Mouse (Mus musculus) kidney, adult 8-10 months (tissue): Measurements from ENCODE around the gene Ceacam9.
"Not testable (repeated sequence)": the region's sequence is repeated elsewhere in the genome, so short reads cannot be mapped to it uniquely, and the experiment has no call there.

Experiments used
- DNase-seq, 2 experiments: peaks; one replicate each; pipeline ENCODE4 v3.0.0; 2022

Gene Ceacam9

GRCm38 (mm10) chr7:16721629-16722028, at the start of gene Ceacam9:
Gene Ceacam9 (plus strand): TSS chr7:16721929.
- DNase-seq, result no peak

- peak in 1 of 2 experiments; percentile 5 for DNase-seq
Measured at GRCm38 (mm10) chr7:16673823-16674222, 47.9 kb upstream of the Ceacam9 start.

GRCm38 (mm10) chr7:16674699-16675098, 47.0 kb upstream of the Ceacam9 start:
- DNase-seq, result not testable (repeated sequence)

- no peak for DNase-seq
Measured at GRCm38 (mm10) chr7:16675605-16676004, 46.1 kb upstream of the Ceacam9 start, which contains the start of gene Ceacam15. Gene Ceacam15 (minus strand): TSS chr7:16675705.

- not testable (repeated sequence) for DNase-seq
Measured at GRCm38 (mm10) chr7:16680194-16680593, 41.5 kb upstream of the Ceacam9 start.

- no peak for DNase-seq
Measured at GRCm38 (mm10) chr7:16689196-16689595, 32.5 kb upstream of the Ceacam9 start.

- DNase-seq, result peak; percentile 22 to 64
Measured at GRCm38 (mm10) chr7:16695025-16695424, 26.7 kb upstream of the Ceacam9 start.

GRCm38 (mm10) chr7:16699042-16699441, 22.7 kb upstream of the Ceacam9 start:
- no peak for DNase-seq

- no peak for DNase-seq
Measured at GRCm38 (mm10) chr7:16700583-16700982, 21.1 kb upstream of the Ceacam9 start.

GRCm38 (mm10) chr7:16706385-16706784, 15.3 kb upstream of the Ceacam9 start:
- DNase-seq, result no peak

- no peak for DNase-seq
Measured at GRCm38 (mm10) chr7:16708244-16708643, 13.5 kb upstream of the Ceacam9 start.

GRCm38 (mm10) chr7:16710604-16711003, 11.1 kb upstream of the Ceacam9 start:
- no peak for DNase-seq

- no peak for DNase-seq
Measured at GRCm38 (mm10) chr7:16712633-16713415, 8.9 kb upstream of the Ceacam9 start.

GRCm38 (mm10) chr7:16716456-16717152, 5.1 kb upstream of the Ceacam9 start:
- DNase-seq, result not testable (repeated sequence)

- DNase-seq, result not testable (repeated sequence)
Measured at GRCm38 (mm10) chr7:16722490-16722889, 761 bp downstream of the Ceacam9 start.

GRCm38 (mm10) chr7:16728596-16729348, 7.0 kb downstream of the Ceacam9 start:
- DNase-seq, result peak; percentile 48 to 53

GRCm38 (mm10) chr7:16729563-16729962, 7.8 kb downstream of the Ceacam9 start:
- DNase-seq, result peak; percentile 22 to 26

- DNase-seq, result no peak
Measured at GRCm38 (mm10) chr7:16730791-16731190, 9.1 kb downstream of the Ceacam9 start.

GRCm38 (mm10) chr7:16731893-16732422, 10.2 kb downstream of the Ceacam9 start:
- peak in 1 of 2 experiments; percentile 32 for DNase-seq

GRCm38 (mm10) chr7:16737606-16738072, 15.9 kb downstream of the Ceacam9 start:
- DNase-seq, result peak in 1 of 2 experiments; percentile 28

GRCm38 (mm10) chr7:16738073-16738696, 16.5 kb downstream of the Ceacam9 start, which contains the start of gene Ap2s1:
Gene Ap2s1 (plus strand): TSS chr7:16738410.
- DNase-seq, result peak; percentile 98

- no peak for DNase-seq
Measured at GRCm38 (mm10) chr7:16739056-16739604, 17.4 kb downstream of the Ceacam9 start.
